Comparison of ENCODE assay signal across 9 mouse cellular contexts in genomic region chr7:79578851-79579241, GRCm38 (mm10). TPM values are rescaled to one million over a fixed set of nuclear protein-coding genes. Genes with fewer than 3 reads are reported as not detected.
DNase-seq lines count a peak whose midpoint lies in the region; ATAC-seq lines count a peak whose summit lies in the region.
"Had no signal": no experiment of that assay in that cellular context is flagged by ENCODE, and none has a peak within 500 bp of the region (broad histone marks: within the 10 kb centered on the region; RNA-seq: fewer than 3 reads in every experiment).

No protein-coding gene starts in this region.

- peak overlapping the region; percentile 54 for H3K4me2 ChIP-seq in limb, embryonic 12.5 days
- H3K4me2 ChIP-seq in neural tube, embryonic 12.5 days (replicated peaks) = peak overlapping the region; percentile 59

- H3K27me3 ChIP-seq in heart, embryonic 10.5 days (ENCODE audit: insufficient read depth, poor library complexity, severe bottlenecking) = peaks cover 99% of the 10 kb centered on the region
- H3K27me3 ChIP-seq in limb, embryonic 12.5 days = peaks cover 96% of the 10 kb centered on the region
- H3K27me3 ChIP-seq in neural tube, embryonic 12.5 days (replicated peaks) = peaks cover 19% of the 10 kb centered on the region; the same call in 1 of the 2 replicates

- peak; percentile 17 to 18 for DNase-seq in heart, adult 18-20 months
- DNase-seq in heart, postnatal 25 days (ENCODE audit: low spot score) = no peak
- DNase-seq in ES-CJ7 (ENCODE audit: low read depth, low spot score) = peak; percentile 54
- DNase-seq in heart, embryonic 10.5 days (ENCODE audit: low spot score) = no peak
- no peak for DNase-seq in layer of hippocampus, adult 18-20 months (ENCODE audit: low spot score in 2 of 2)
- no peak for DNase-seq in ovary, postnatal 10 days (ENCODE audit: low spot score)

- 1% methylated on average over 20 of the region's 20 CpGs for WGBS in heart, embryonic 10.5 days
- WGBS in limb, embryonic 12.5 days = 2% methylated on average over 20 of the region's 20 CpGs
- under 1% methylated on average over 20 of the region's 20 CpGs for WGBS in neural tube, embryonic 12.5 days

- 0 out of 2 replicates have a peak overlapping the region, but pooled peaks have one; percentile 37 for H3K9ac ChIP-seq in limb, embryonic 12.5 days (replicated peaks)
- H3K9ac ChIP-seq in neural tube, embryonic 12.5 days = peak overlapping the region; percentile 61

- peaks cover 19% of the 10 kb centered on the region for H3K4me1 ChIP-seq in heart, embryonic 10.5 days
- peaks cover 16% of the 10 kb centered on the region for H3K4me1 ChIP-seq in limb, embryonic 12.5 days (replicated peaks)
- H3K4me1 ChIP-seq in neural tube, embryonic 12.5 days = peaks cover 28% of the 10 kb centered on the region

- H3K36me3 ChIP-seq in heart, embryonic 10.5 days = no peaks in the 10 kb centered on the region
- H3K36me3 ChIP-seq in limb, embryonic 12.5 days = no peaks in the 10 kb centered on the region
- H3K36me3 ChIP-seq in neural tube, embryonic 12.5 days = no peaks in the 10 kb centered on the region

- H3K9me3 ChIP-seq in heart, embryonic 10.5 days = no peaks in the 10 kb centered on the region
- H3K9me3 ChIP-seq in limb, embryonic 12.5 days = no peaks in the 10 kb centered on the region
- H3K9me3 ChIP-seq in neural tube, embryonic 12.5 days = no peaks in the 10 kb centered on the region

- peak overlapping the region; percentile 81 for H3K27ac ChIP-seq in heart, embryonic 10.5 days
- H3K27ac ChIP-seq in limb, embryonic 12.5 days = no peak overlapping the region
- H3K27ac ChIP-seq in neural tube, embryonic 12.5 days = peak overlapping the region; percentile 90

- peak overlapping the region; percentile 57 for H3K4me3 ChIP-seq in heart, embryonic 10.5 days
- H3K4me3 ChIP-seq in limb, embryonic 12.5 days (replicated peaks) = peak overlapping the region; percentile 28
- no peak overlapping the region for H3K4me3 ChIP-seq in neural tube, embryonic 12.5 days

- intact Hi-C loops in heart, postnatal 25 days (cut with DNase I) = no loop called here

- ATAC-seq in limb, embryonic 12.5 days (ENCODE audit: insufficient number of reproducible peaks, insufficient read depth, low FRiP score, low TSS enrichment, low read depth) = no peak
- peak; percentile 76 for ATAC-seq in neural tube, embryonic 12.5 days (ENCODE audit: low FRiP score, low read depth)

RNA-seq across cellular contexts. Expression of gene Rhcg, which starts 38.6 kb away (rescaled TPM):
- not detected for total RNA-seq in heart, adult 18-20 months (2021)
- not detected for total RNA-seq in heart, postnatal 25 days (2021)
- not detected in 2 replicates for polyA plus RNA-seq in heart, embryonic 10.5 days (2016; fragmentation: Nextera tagmentation; extraction: Ambion mirVana)
- 0.15 TPM in 1 of 2 replicates, not detected in the other for polyA plus RNA-seq in limb, embryonic 12.5 days (2016; fragmentation: Nextera tagmentation; extraction: Ambion mirVana)
- polyA plus RNA-seq in neural tube, embryonic 12.5 days (2016; fragmentation: Nextera tagmentation; extraction: Ambion mirVana) = 3.3 and 3.6 TPM in 2 replicates
- 1 to 10 TPM in 1 of 2 experiments, under 1 TPM in 1; 0.82 to 1.8 TPM for total RNA-seq in layer of hippocampus, adult 18-20 months (2021)
- total RNA-seq: CH12.LX had no signal

Comparison
In these comparisons a context has a peak if more than half of its experiments do, and no peak if none do; other contexts are left out.
1. DNase-seq: peak in heart, adult 18-20 months (2 of 2) and ES-CJ7 (single experiment); none in heart, postnatal 25 days (single experiment), heart, embryonic 10.5 days (single experiment), layer of hippocampus, adult 18-20 months (0 of 2) and ovary, postnatal 10 days (single experiment).